ENCODE assay signal across 8 mouse cellular contexts in genomic region chr14:32994954-32995636, GRCm38 (mm10). TPM values are rescaled to one million over a fixed set of nuclear protein-coding genes. Genes with fewer than 3 reads are reported as not detected.
DNase-seq lines count a peak whose midpoint lies in the region; ATAC-seq lines count a peak whose summit lies in the region.
"Had no signal": no experiment of that assay in that cellular context is flagged by ENCODE, and none has a peak within 500 bp of the region (broad histone marks: within the 10 kb centered on the region; RNA-seq: fewer than 3 reads in every experiment).

No protein-coding gene starts in this region.

- ATAC-seq in heart, embryonic 12.5 days (ENCODE audit: insufficient number of reproducible peaks, low FRiP score), result no peak
- peak; percentile 69; the same call in 1 of the 2 replicates for ATAC-seq in kidney, embryonic 16.5 days (ENCODE audit: low FRiP score, low TSS enrichment)

- H3K4me3 ChIP-seq in heart, embryonic 12.5 days, result peak overlapping the region; percentile 14; the same call in 1 of the 2 replicates
- H3K4me3 ChIP-seq in kidney, embryonic 16.5 days (ENCODE audit: low read length), result peak overlapping the region; percentile 7

- peak; percentile 29 for DNase-seq in Muller cell, postnatal 12 days (ENCODE audit: inconsistent ontology term)
- peak; percentile 59 for DNase-seq in brain, adult 2 months (ENCODE audit: low read depth, low spot score)
- DNase-seq in mesoderm, embryonic 11.5 days (ENCODE audit: low read depth, low spot score), result peak; percentile 66
- no peak for DNase-seq in spleen, postnatal 36 days (ENCODE audit: low spot score in 2 of 2)
- DNase-seq in layer of hippocampus, adult 9-11 months, result no peak

- H3K9ac ChIP-seq in heart, embryonic 12.5 days, result 0 out of 2 replicates have a peak overlapping the region, but pooled peaks have one; percentile 7
- H3K9ac ChIP-seq in kidney, embryonic 16.5 days (replicated peaks; ENCODE audit: low read length), result peak overlapping the region; percentile 26; the same call in 1 of the 2 replicates

- no peak overlapping the region; the same call in 1 of the 2 replicates for H3K27ac ChIP-seq in heart, embryonic 12.5 days (ENCODE audit: poor library complexity, severe bottlenecking)
- H3K27ac ChIP-seq in kidney, embryonic 16.5 days (ENCODE audit: low read length), result no peak overlapping the region

- H3K4me1 ChIP-seq in heart, embryonic 12.5 days (replicated peaks), result peaks cover 21% of the 10 kb centered on the region
- H3K4me1 ChIP-seq in kidney, embryonic 16.5 days (ENCODE audit: insufficient read depth, low read length), result peaks cover 9% of the 10 kb centered on the region; the same call in 1 of the 2 replicates

- H3K9me3 ChIP-seq in heart, embryonic 12.5 days (replicated peaks), result no peaks in the 10 kb centered on the region
- no peaks in the 10 kb centered on the region for H3K9me3 ChIP-seq in kidney, embryonic 16.5 days (ENCODE audit: low read length)

- H3K36me3 ChIP-seq in heart, embryonic 12.5 days, result no peaks in the 10 kb centered on the region
- H3K36me3 ChIP-seq in kidney, embryonic 16.5 days (ENCODE audit: insufficient read depth, low read length), result no peaks in the 10 kb centered on the region

- H3K27me3 ChIP-seq in heart, embryonic 12.5 days (replicated peaks), result no peaks in the 10 kb centered on the region
- 0 out of 2 replicates have a peak, but pooled peaks cover 3% of the 10 kb centered on the region for H3K27me3 ChIP-seq in kidney, embryonic 16.5 days (ENCODE audit: insufficient read depth, low read length)

- WGBS in heart, embryonic 12.5 days, result 4% methylated on average over 10 of the region's 10 CpGs
- WGBS in kidney, embryonic 16.5 days, result 1% methylated on average over 10 of the region's 10 CpGs

- peak overlapping the region; percentile 54 for H3K4me2 ChIP-seq in heart, embryonic 12.5 days
- peak overlapping the region; percentile 39 for H3K4me2 ChIP-seq in kidney, embryonic 16.5 days (replicated peaks; ENCODE audit: low read depth, low read length)

RNA-seq across cellular contexts. Expression of gene Lrrc18, which starts 3.9 kb away (rescaled TPM):
- polyA plus RNA-seq in heart, embryonic 12.5 days (2016; fragmentation: Nextera tagmentation; extraction: Ambion mirVana), result 0.22 and 0.51 TPM in 2 replicates
- 0.29 and 0.95 TPM in 2 replicates for polyA plus RNA-seq in kidney, embryonic 16.5 days (2015; fragmentation: Nextera tagmentation; extraction: Ambion mirVana)
- polyA plus RNA-seq: spleen, adult 2 months had no signal

Comparison
In these comparisons a context has a peak if more than half of its experiments do, and no peak if none do; other contexts are left out.
1. DNase-seq: peak in Muller cell, postnatal 12 days (single experiment), brain, adult 2 months (single experiment) and mesoderm, embryonic 11.5 days (single experiment); none in spleen, postnatal 36 days (0 of 2) and layer of hippocampus, adult 9-11 months (single experiment).